Mouse (Mus musculus): Measurements from ENCODE around the gene Fam184b.

DNA sequence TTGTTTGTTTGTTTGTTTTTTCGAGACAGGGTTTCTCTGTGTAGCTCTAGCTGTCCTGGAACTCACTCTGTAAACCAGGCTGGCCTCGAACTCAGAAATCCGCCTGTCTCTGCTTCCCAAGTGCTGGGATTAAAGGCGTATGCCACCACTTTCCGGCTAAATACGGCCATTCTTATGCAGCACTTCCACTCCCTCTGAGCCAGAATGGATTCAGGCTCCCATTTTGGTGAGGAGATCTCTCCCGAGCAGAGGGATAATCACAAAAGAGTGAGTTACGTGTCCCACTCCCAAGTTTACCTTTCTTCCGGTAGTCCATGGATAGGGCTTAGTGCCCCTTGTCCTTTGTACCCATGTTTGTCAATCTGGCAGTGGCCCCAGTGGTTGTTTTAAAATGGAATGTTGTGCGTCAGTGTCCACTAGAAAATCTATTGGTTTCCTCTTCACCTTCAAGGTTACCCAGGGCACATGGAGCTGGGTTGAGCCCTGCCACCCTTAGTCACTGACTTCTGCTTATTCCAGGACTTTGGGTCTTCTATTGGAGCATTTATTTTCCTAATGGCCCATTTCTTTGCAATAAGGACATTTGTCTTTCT, 124.2 kb downstream of the Fam184b start:
- no peak for TF ChIP-seq POLR2A (IDR thresholded peaks at IDR 0.05; ENCODE audit: borderline replicate concordance, insufficient read depth, low read length)
- no peak for TF ChIP-seq CTCF (IDR thresholded peaks at IDR 0.05; ENCODE audit: borderline replicate concordance, insufficient read depth, low read depth, low read length)
